Mouse (Mus musculus): Measurements from ENCODE around the gene Plgrkt.
A peak's percentile ranks its signal among the peaks of the same experiment; 100 is the strongest.

The Plgrkt gene

GRCm38 (mm10) chr19:29354895-29355877, 12.0 kb downstream of the Plgrkt start:
- DNase-seq (ENCODE audit: extremely low spot score), result peak; percentile 83

GRCm38 (mm10) chr19:29350991-29351390, 16.2 kb downstream of the Plgrkt start:
- DNase-seq (ENCODE audit: extremely low spot score), result no peak

- no peak for DNase-seq (ENCODE audit: extremely low spot score)
Observed at GRCm38 (mm10) chr19:29345636-29346035, 21.6 kb downstream of the Plgrkt start.

GRCm38 (mm10) chr19:29344868-29345267, 22.3 kb downstream of the Plgrkt start:
- DNase-seq (ENCODE audit: extremely low spot score), result no peak

- DNase-seq (ENCODE audit: extremely low spot score), result no peak
Observed at GRCm38 (mm10) chr19:29342281-29342680, 24.9 kb downstream of the Plgrkt start.

- no peak for DNase-seq (ENCODE audit: extremely low spot score)
Observed at GRCm38 (mm10) chr19:29341029-29341428, 26.2 kb downstream of the Plgrkt start.

GRCm38 (mm10) chr19:29336624-29337023, 30.6 kb downstream of the Plgrkt start:
- no peak for DNase-seq (ENCODE audit: extremely low spot score)

GRCm38 (mm10) chr19:29334068-29334745, 33.0 kb downstream of the Plgrkt start, which contains the start of gene Rln1:
Gene Rln1 (minus strand): TSS chr19:29334670.
- DNase-seq (ENCODE audit: extremely low spot score), result peak; percentile 73

GRCm38 (mm10) chr19:29326822-29327552, 40.2 kb downstream of the Plgrkt start:
- DNase-seq (ENCODE audit: extremely low spot score), result no peak

- no peak for DNase-seq (ENCODE audit: extremely low spot score)
Observed at GRCm38 (mm10) chr19:29326396-29326795, 40.8 kb downstream of the Plgrkt start.

GRCm38 (mm10) chr19:29325852-29326180, 41.4 kb downstream of the Plgrkt start:
- no peak for DNase-seq (ENCODE audit: extremely low spot score)

- DNase-seq (ENCODE audit: extremely low spot score), result peak; percentile 86
Observed at GRCm38 (mm10) chr19:29325053-29325851, 41.9 kb downstream of the Plgrkt start, which contains the start of gene Insl6. Gene Insl6 (minus strand): TSS chr19:29325356.

- no peak for DNase-seq (ENCODE audit: extremely low spot score)
Observed at GRCm38 (mm10) chr19:29323416-29324049, 43.7 kb downstream of the Plgrkt start.

- no peak for DNase-seq (ENCODE audit: extremely low spot score)
Observed at GRCm38 (mm10) chr19:29312661-29313060, 54.5 kb downstream of the Plgrkt start.

GRCm38 (mm10) chr19:29311791-29312190, 55.4 kb downstream of the Plgrkt start:
- DNase-seq (ENCODE audit: extremely low spot score), result no peak

GRCm38 (mm10) chr19:29308832-29309231, 58.4 kb downstream of the Plgrkt start:
- no peak for DNase-seq (ENCODE audit: extremely low spot score)

- DNase-seq (ENCODE audit: extremely low spot score), result no peak
Observed at GRCm38 (mm10) chr19:29302119-29302518, 65.1 kb downstream of the Plgrkt start.

GRCm38 (mm10) chr19:29300919-29301318, 66.3 kb downstream of the Plgrkt start:
- DNase-seq (ENCODE audit: extremely low spot score), result no peak
